Mouse (Mus musculus) hindbrain, embryonic 10.5 days (tissue): ENCODE measurements at regions not wholly inside any gene's neighbourhood (a gene's known extent, or its start where the extent isn't known, plus 50 kb on each side); places are given as distances from the start of the nearest gene placed in this dataset.

ENCODE experiments used
- DNase-seq: peaks from one replicate; pipeline ENCODE4 v3.0.0-alpha.2; 2017; ENCODE audit warnings: low spot score
- H3K27ac ChIP-seq: fragments of 300-500 bp; sonication (generic); 2 replicates; pipeline ENCODE4 v1.5.1; 2016; ENCODE audit warnings: mild to moderate bottlenecking, moderate library complexity
- H3K27me3 ChIP-seq: fragments of 300-500 bp; sonication (generic); 2 replicates; pipeline ENCODE4 v1.6.1; 2016; ENCODE audit warnings: mild to moderate bottlenecking; ENCODE audit not compliant: poor library complexity, insufficient read depth, severe bottlenecking
- H3K36me3 ChIP-seq: fragments of 300-500 bp; sonication (generic); 2 replicates; pipeline ENCODE4 v1.6.1; 2016; ENCODE audit warnings: mild to moderate bottlenecking, moderate library complexity
- H3K4me1 ChIP-seq: fragments of 300-500 bp; sonication (generic); replicated peaks from 2 replicates; pipeline ENCODE4 v1.6.1; 2016; ENCODE audit warnings: mild to moderate bottlenecking
- H3K4me3 ChIP-seq: fragments of 300-500 bp; sonication (generic); 2 replicates; pipeline ENCODE4 v1.5.1; 2016; ENCODE audit warnings: mild to moderate bottlenecking, moderate library complexity
- H3K9me3 ChIP-seq: fragments of 300-500 bp; sonication (generic); 2 replicates; pipeline ENCODE4 v1.6.1; 2016; ENCODE audit warnings: mild to moderate bottlenecking, moderate library complexity
- WGBS: fragments of 180-500 bp; shearing (Covaris S2); methylation state at CpG from one replicate; pipeline ENCODE4 v1.1.7; 2016; 5-methylcytosine and 5-hydroxymethylcytosine counted together

DNA sequence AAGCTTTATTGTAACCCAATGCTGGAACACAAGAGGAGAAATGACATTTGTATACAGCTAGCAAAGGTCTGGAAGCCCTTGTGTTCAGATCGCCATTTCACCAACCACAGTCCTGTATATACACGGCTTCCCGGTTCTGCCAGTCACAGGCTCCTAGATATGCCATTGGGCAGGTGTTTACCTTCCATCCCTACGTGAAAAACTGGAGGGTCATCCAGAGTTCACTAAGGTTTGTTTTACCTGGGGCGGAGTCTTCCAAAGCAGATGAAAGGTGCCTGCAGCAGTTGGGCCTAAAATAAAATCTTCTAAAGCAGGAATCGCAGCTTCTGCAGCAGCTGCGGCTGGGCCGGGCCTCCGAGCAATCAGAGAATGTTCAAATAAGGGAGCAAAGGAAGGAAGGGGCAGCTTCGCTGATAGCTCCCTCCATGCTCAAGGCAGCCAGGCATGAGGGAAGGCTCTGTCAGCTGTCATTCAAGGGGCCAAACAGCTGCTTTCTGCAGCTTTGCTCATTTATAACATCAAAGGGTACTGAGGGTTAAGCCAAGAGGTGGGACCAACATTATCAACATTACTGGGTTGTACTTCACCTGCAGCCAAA lies 81.7 kb upstream of the Hmga2 start:
- no peak for DNase-seq
- WGBS: 76% methylated on average over 10 of the region's 10 CpGs
- H3K27me3 ChIP-seq: no peaks in the 10 kb centered on the region
- peaks cover 5% of the 10 kb centered on the region; the same call in 1 of the 2 replicates for H3K9me3 ChIP-seq
- peaks cover 9% of the 10 kb centered on the region; the same call in 1 of the 2 replicates for H3K4me1 ChIP-seq
- no peaks in the 10 kb centered on the region for H3K36me3 ChIP-seq
- H3K27ac ChIP-seq: no peak overlapping the region
- no peak overlapping the region for H3K4me3 ChIP-seq

DNA sequence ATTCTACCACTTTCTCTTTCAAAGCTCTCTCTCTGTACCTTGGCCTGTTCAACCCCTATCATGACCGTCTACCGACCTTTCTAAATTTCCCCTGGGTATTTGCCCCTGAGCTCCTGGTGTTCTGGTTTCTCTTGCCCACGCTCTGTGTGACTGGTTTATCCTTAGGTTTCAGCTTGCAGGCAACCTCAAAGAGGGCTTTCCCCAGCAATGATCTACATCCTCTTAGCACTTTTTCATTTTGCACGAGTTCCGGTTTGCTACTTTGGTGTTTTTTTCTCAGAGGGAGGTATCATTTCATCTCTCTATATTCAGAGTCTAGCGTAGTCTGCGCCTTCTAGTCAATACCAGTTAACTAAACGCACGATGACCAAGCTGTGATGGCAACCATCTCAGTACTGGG lies 79.8 kb upstream of the Hmga2 start:
- Histone ChIP-seq H3K4me3 (no peak overlapping the region), H3K27ac (no peak overlapping the region), H3K4me1 (peaks cover 28% of the 10 kb centered on the region), H3K36me3 (no peaks in the 10 kb centered on the region), H3K27me3 (no peaks in the 10 kb centered on the region; the same call in 1 of the 2 replicates), H3K9me3 (peaks cover 5% of the 10 kb centered on the region; the same call in 1 of the 2 replicates)
- 89% methylated on average over 9 of the region's 9 CpGs for WGBS
- DNase-seq: no peak

DNA sequence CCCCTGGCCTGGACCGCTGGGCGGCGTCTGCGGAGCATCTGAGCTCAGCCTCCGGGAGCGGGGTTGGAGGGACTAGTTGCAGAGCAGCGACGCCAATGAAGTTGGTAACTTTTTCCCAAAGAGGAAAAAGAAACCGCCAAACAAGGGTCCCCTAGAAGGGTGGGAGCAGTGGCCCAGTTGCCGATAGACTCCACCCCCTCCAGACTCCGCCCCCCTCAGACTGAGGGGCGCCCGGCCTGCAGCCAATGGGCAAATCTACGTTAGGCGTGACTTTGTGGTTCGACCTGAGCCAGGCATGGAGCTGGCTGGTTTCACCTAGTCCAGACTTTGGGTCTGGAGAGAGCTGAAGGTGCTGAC lies 76.8 kb upstream of the Hmga2 start:
- 1% methylated on average over 16 of the region's 16 CpGs for WGBS
- peak; percentile 79 for DNase-seq

DNA sequence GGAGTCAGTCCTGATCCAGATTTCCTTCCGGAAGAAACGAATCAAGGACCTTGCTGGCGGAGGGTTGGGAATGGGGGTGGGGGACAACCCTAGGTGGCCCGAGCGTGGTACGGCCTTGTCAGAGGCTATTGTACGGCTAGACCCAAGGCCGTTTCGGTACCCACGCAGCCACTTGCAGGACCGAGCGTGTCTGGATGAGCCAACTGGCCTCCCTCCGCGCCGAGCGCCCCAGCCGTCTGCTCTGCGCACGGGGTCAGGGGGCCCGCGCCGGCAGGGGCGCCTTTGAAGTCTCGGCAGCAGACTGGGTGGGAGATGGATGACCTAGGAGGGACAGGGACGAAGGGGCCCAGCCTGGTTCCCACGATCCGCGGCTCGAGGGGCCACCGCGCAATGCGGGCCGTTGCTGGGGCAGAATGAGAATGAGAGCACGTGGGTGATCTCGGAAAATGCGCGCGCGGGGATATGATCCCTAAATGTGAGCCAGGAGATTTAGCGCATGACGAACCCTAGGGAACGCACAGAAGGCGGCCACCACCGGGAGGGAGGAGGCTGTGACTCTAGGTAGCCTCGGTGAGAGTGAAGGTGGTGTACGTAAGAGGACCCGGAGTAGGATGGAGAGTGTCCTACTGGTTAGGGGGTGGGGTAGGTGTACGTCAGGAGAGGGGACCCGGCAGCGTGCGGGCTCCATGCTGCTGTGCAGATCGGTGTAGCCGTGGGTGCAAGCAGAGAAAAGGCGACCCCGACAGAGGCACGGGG lies 76.2 kb upstream of the Hmga2 start:
- peak; percentile 78 for DNase-seq
- Histone ChIP-seq H3K4me3 (peak overlapping the region; percentile 71), H3K9me3 (no peaks in the 10 kb centered on the region), H3K4me1 (peaks cover 29% of the 10 kb centered on the region), H3K27me3 (no peaks in the 10 kb centered on the region; the same call in 1 of the 2 replicates), H3K27ac (peak overlapping the region; percentile 90), H3K36me3 (no peaks in the 10 kb centered on the region)
- under 1% methylated on average over 56 of the region's 56 CpGs for WGBS

More for the DNA sequence above, 76.8 kb upstream of the Hmga2 start:
- Histone ChIP-seq H3K9me3 (no peaks in the 10 kb centered on the region), H3K27me3 (no peaks in the 10 kb centered on the region; the same call in 1 of the 2 replicates), H3K4me3 (peak overlapping the region; percentile 71), H3K36me3 (no peaks in the 10 kb centered on the region), H3K27ac (peak overlapping the region; percentile 90), H3K4me1 (peaks cover 31% of the 10 kb centered on the region)

DNA sequence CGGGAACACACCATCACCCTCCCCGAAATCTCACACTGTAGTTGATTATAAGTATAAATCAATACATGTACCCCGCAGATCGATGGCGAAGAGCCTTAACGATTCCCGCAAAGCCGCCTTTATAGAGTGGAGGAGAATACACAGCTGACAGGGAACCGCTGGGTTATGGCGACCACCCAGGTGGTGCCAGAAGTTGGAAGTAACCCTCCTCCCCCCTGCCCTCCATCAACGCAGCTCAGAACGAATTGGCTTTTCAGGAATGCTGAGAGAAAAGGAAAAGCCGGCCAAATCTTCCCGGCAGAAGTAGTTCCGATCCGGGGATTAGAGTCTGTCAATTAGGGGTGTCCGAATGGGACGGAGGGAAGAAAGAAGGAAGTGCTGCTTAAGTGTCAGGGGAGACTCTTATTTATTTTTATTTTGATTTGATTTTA lies 75.6 kb upstream of the Hmga2 start:
- Histone ChIP-seq H3K4me1 (peaks cover 29% of the 10 kb centered on the region), H3K27me3 (no peaks in the 10 kb centered on the region; the same call in 1 of the 2 replicates), H3K4me3 (peak overlapping the region; percentile 71), H3K36me3 (no peaks in the 10 kb centered on the region), H3K9me3 (no peaks in the 10 kb centered on the region), H3K27ac (peak overlapping the region; percentile 90)
- DNase-seq: peak; percentile 68
- WGBS: under 1% methylated on average over 18 of the region's 18 CpGs

DNA sequence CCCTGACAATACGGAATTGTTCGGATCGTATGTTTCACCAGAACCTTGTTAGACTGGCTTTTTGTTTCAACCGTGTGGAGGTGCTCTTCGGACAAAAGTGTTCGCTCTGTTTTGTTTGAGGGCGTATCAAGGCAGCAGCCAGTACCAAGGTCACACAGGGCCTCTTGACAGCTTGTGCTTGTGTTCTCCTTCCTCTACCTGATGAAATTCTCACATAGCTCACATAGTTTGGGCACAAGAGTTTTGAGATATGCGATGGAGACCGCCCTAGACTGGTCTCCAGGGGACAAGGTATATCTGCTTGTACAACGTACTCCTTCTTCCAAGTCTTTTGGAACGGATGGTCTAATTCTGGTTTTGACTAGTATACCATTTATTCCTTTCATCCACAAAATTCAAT lies 70.9 kb upstream of the Hmga2 start:
- no peak for DNase-seq
- H3K27me3 ChIP-seq: peaks cover 5% of the 10 kb centered on the region; the same call in 1 of the 2 replicates
- no peak overlapping the region for H3K4me3 ChIP-seq
- H3K4me1 ChIP-seq: peaks cover 19% of the 10 kb centered on the region; the same call in 1 of the 2 replicates
- H3K9me3 ChIP-seq: no peaks in the 10 kb centered on the region
- no peaks in the 10 kb centered on the region for H3K36me3 ChIP-seq
- no peak overlapping the region for H3K27ac ChIP-seq
- WGBS: 88% methylated on average over 11 of the region's 11 CpGs

DNA sequence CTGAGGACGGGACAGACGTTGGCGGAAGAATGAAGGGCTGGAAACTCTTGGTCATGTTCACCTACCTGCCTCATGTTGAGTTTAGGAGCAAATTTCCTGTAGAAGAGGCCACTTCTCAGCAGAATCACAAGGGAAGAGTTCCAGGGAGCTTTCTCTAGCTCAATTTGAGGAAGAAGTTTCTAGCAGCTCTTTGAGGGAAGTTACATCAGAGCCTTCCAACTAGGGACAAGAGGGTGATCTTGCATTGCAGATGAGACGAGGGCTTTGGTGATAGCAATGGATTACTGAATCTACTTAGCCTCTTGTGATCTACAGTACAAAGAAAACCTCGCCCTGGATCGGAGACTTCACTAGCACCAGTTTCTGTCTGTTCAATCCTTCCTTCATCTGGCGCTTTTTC lies 65.3 kb upstream of the Hmga2 start:
- 92% methylated on average over 7 of the region's 7 CpGs for WGBS
- Histone ChIP-seq H3K27ac (no peak overlapping the region), H3K9me3 (no peaks in the 10 kb centered on the region), H3K4me1 (peaks cover 4% of the 10 kb centered on the region; the same call in 1 of the 2 replicates), H3K27me3 (peaks cover 5% of the 10 kb centered on the region; the same call in 1 of the 2 replicates), H3K36me3 (no peaks in the 10 kb centered on the region), H3K4me3 (no peak overlapping the region)
- no peak for DNase-seq

DNA sequence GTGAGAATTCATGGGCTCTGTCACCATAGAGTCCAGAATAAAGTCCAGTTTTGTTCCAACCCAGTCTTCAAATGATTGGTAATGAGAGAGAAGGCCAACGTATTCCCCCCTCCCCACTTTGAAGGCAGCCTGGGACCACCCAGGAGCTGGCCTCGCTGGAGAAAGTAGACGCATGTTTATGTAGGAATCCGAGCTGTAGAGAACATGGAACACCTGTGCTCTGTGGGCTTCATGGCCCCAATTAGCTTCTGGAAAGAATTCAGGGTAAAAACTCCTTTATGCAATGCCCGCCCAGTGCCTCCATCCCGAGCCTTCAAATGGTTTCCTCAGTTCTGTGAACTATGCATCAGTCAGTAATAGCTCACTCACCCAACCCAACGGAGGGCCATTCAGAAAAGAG lies 62.3 kb upstream of the Hmga2 start:
- H3K27ac ChIP-seq: no peak overlapping the region
- no peaks in the 10 kb centered on the region for H3K9me3 ChIP-seq
- H3K4me1 ChIP-seq: no peaks in the 10 kb centered on the region
- H3K27me3 ChIP-seq: no peaks in the 10 kb centered on the region
- no peaks in the 10 kb centered on the region for H3K36me3 ChIP-seq
- 66% methylated on average over 7 of the region's 7 CpGs for WGBS
- no peak for DNase-seq
- H3K4me3 ChIP-seq: no peak overlapping the region

DNA sequence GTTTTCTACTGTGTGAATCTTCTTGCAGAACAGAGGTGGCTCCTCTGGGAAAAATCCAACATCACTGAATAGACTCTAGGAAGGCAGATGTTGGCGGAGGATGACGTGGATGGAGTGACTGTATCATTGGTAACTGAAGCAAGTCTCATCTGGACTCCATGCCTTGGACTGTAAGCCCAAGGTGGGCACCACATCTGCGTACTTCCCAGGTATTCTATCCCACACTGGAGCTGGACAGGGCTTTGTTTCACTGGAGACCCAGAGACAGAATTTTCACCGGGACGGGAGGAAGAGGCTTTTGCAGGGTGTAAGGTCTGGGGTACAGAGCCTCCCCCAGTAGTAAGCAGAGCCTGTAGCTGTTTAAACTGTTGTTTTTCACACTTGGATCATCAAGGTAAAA lies 52.1 kb upstream of the Hmga2 start:
- Histone ChIP-seq H3K27me3 (no peaks in the 10 kb centered on the region), H3K27ac (no peak overlapping the region), H3K4me1 (peaks cover 11% of the 10 kb centered on the region; the same call in 1 of the 2 replicates), H3K9me3 (no peaks in the 10 kb centered on the region), H3K36me3 (no peaks in the 10 kb centered on the region), H3K4me3 (no peak overlapping the region)
- WGBS: 94% methylated on average over 5 of the region's 5 CpGs
- DNase-seq: no peak

DNA sequence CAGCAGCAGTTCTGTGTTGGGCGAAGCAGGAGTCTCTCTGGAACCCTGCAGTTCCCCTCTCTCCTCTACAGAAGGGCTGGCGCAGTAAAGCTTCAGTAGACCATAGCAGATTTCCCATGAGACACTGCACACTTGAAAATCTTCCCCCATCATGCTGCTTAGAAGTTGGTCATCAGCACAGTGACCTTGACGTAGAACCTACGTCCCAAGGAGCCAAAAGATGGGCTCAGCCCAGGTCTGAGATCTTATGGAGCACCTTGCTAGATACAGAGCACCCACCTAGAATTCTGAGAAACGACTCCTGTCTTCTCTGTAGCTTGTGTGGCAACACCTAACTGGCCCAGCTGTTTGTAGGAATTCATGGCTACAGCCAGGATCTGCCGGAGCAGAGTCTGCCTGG lies 51.7 kb upstream of the Hmga2 start:
- H3K27me3 ChIP-seq: no peaks in the 10 kb centered on the region
- WGBS: 89% methylated on average over 6 of the region's 6 CpGs
- H3K27ac ChIP-seq: no peak overlapping the region
- no peaks in the 10 kb centered on the region for H3K9me3 ChIP-seq
- DNase-seq: no peak
- H3K36me3 ChIP-seq: no peaks in the 10 kb centered on the region
- peaks cover 11% of the 10 kb centered on the region; the same call in 1 of the 2 replicates for H3K4me1 ChIP-seq
- no peak overlapping the region for H3K4me3 ChIP-seq

DNA sequence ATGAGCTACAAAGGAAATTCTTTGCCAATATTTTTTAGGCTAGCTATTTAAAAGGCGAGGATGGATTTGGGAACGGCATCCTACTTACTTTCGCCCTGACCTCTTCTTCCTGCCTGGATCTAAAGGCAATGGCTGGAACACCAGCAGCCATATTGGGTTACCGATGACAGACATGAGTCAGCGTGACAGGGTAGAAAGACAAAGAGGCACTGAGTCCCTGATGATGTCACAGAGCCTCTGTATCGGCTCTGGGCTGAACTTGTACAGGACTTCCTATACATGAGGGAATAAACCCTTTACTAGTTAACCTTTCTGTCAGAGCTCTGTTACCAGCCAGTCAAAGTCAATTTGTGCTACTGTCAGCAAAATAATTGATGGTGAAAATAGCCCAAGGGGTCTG lies 50.7 kb upstream of the Hmga2 start:
- H3K4me1 ChIP-seq: peaks cover 11% of the 10 kb centered on the region; the same call in 1 of the 2 replicates
- 69% methylated on average over 6 of the region's 6 CpGs for WGBS
- no peaks in the 10 kb centered on the region for H3K27me3 ChIP-seq
- H3K4me3 ChIP-seq: no peak overlapping the region
- no peaks in the 10 kb centered on the region for H3K9me3 ChIP-seq
- peak; percentile 40 for DNase-seq
- no peaks in the 10 kb centered on the region for H3K36me3 ChIP-seq
- H3K27ac ChIP-seq: no peak overlapping the region
